Mouse (Mus musculus): ENCODE measurements at regions not wholly inside any gene's neighbourhood (a gene's known extent, or its start where the extent isn't known, plus 50 kb on each side); places are given as distances from the start of the nearest gene placed in this dataset.

GRCm38 (mm10) chr2:45205211-45205610, 88.0 kb upstream of the Zeb2 start:
- Histone ChIP-seq H3K79me2 (ENCODE audit: control insufficient read depth, insufficient read depth, low read length, poor library complexity) (no peaks in the 10 kb centered on the region), H3K27ac (ENCODE audit: control insufficient read depth, low read depth, low read length) (no peak overlapping the region), H3K4me3 (ENCODE audit: control insufficient read depth in 1 of 2, insufficient read depth in 1 of 2, low read depth in 2 of 2, low read length in 2 of 2) (no peak overlapping the region), H3K27me3 (ENCODE audit: control insufficient read depth in 1 of 2, insufficient read depth in 2 of 2, low read length in 2 of 2) (no peaks in the 10 kb centered on the region), H3K9me3 (replicated peaks; ENCODE audit: insufficient read depth, low read length) (no peaks in the 10 kb centered on the region), H3K9ac (ENCODE audit: control insufficient read depth, low read depth, low read length, poor library complexity, severe bottlenecking) (no peak overlapping the region), H3K4me1 (ENCODE audit: control insufficient read depth in 1 of 2, insufficient read depth in 2 of 2, low read length in 2 of 2) (no peaks in the 10 kb centered on the region), H3K36me3 (ENCODE audit: control insufficient read depth in 1 of 2, insufficient read depth in 2 of 2, low read length in 2 of 2) (no peaks in the 10 kb centered on the region)
- TF ChIP-seq POLR2AphosphoS2 (IDR thresholded peaks at IDR 0.05; ENCODE audit: low read length) (no peak), CTCF (IDR thresholded peaks at IDR 0.05 in 2 of 3, conservative IDR thresholded peaks at IDR 0.05 in 1 of 3; ENCODE audit: control insufficient read depth in 1 of 3, insufficient read depth in 1 of 3, low read depth in 2 of 3, low read length in 3 of 3, poor library complexity in 1 of 3, severe bottlenecking in 1 of 3) (no peak), ZKSCAN1 (IDR thresholded peaks at IDR 0.05; ENCODE audit: low read depth, low read length) (no peak), SMC3 (IDR thresholded peaks at IDR 0.05; ENCODE audit: low read depth, low read length) (no peak), RCOR1 (IDR thresholded peaks at IDR 0.05; ENCODE audit: low read depth, low read length) (no peak), USF1 (IDR thresholded peaks at IDR 0.05; ENCODE audit: low read depth, low read length) (no peak), NRF1 (IDR thresholded peaks at IDR 0.05; ENCODE audit: insufficient read depth, low read depth, low read length, poor library complexity, severe bottlenecking) (no peak), RAD21 (IDR thresholded peaks at IDR 0.05; ENCODE audit: low read depth, low read length) (no peak), UBTF (IDR thresholded peaks at IDR 0.05; ENCODE audit: borderline replicate concordance, insufficient read depth, low read depth, low read length) (no peak)
- DNase-seq (ENCODE audit: low read depth, low spot score): no peak

DNA sequence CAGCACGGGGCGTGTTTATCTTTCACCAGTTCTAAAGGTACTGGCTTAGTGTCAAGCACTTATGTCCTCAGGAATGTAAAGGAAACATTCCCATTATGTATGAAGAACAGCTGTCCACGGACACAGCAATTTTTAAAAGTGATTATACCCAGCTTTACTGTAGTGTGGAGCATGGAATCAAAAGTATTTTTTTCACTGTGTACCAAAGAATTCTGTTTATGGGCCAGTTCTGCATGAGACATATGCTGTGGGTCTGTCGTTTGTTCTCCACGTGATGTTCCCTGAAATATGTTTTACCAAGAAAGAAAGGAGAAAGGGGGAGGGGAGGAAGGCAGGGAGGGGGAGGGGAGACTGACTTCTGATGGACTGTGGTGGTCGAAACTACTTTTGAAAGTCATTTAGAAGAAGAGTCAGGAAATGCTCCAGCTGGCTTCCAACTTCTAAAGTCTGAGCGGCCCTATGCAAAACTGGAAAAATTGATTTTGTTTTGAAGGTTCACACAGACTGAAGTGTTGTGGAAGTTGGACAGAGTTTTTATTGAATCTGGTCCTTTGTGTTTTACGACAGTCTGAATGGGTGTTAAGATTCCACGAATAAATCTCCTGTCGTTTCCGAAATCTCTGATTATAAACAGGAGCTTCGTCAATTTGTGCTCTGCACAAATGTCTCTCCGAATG, 80.9 kb upstream of the Zeb2 start:
- no peaks in the 10 kb centered on the region for H3K27me3 ChIP-seq (ENCODE audit: control insufficient read depth in 1 of 2, insufficient read depth in 2 of 2, low read length in 2 of 2)
- H3K9me3 ChIP-seq (replicated peaks; ENCODE audit: insufficient read depth, low read length): no peaks in the 10 kb centered on the region
- no peak overlapping the region for H3K4me3 ChIP-seq (ENCODE audit: control insufficient read depth in 1 of 2, insufficient read depth in 1 of 2, low read depth in 2 of 2, low read length in 2 of 2)
- TF ChIP-seq ZNF384 (IDR thresholded peaks at IDR 0.05; ENCODE audit: low read depth, low read length) (no peak), BHLHE40 (IDR thresholded peaks at IDR 0.05; ENCODE audit: borderline replicate concordance, low read depth, low read length) (no peak), NELFE (IDR thresholded peaks at IDR 0.05; ENCODE audit: low read depth, low read length) (no peak), MAFK (IDR thresholded peaks at IDR 0.05; ENCODE audit: borderline replicate concordance, low read depth, low read length) (no peak), MYB (IDR thresholded peaks at IDR 0.05; ENCODE audit: low read depth, low read length) (no peak), ETS1 (IDR thresholded peaks at IDR 0.05; ENCODE audit: low read depth, low read length) (no peak), JUND (IDR thresholded peaks at IDR 0.05; ENCODE audit: low read depth, low read length) (no peak), POLR2AphosphoS5 (IDR thresholded peaks at IDR 0.05; ENCODE audit: borderline replicate concordance, low read depth, low read length) (no peak), KAT2A (conservative IDR thresholded peaks at IDR 0.05; ENCODE audit: low read depth, low read length) (no peak)
- no peaks in the 10 kb centered on the region for H3K79me2 ChIP-seq (ENCODE audit: control insufficient read depth, insufficient read depth, low read length, poor library complexity)
- peaks cover 0 to 7% of the 10 kb centered on the region in 2 experiments; a peak in 2 of 4 replicates for H3K36me3 ChIP-seq (ENCODE audit: control insufficient read depth in 1 of 2, insufficient read depth in 2 of 2, low read length in 2 of 2)
- 0 out of 2 replicates have a peak overlapping the region, but pooled peaks have one; percentile 19 for H3K27ac ChIP-seq (ENCODE audit: control insufficient read depth, low read depth, low read length)
- peaks cover 5 to 7% of the 10 kb centered on the region in 2 experiments; a peak in 3 of 4 replicates for H3K4me1 ChIP-seq (ENCODE audit: control insufficient read depth in 1 of 2, insufficient read depth in 2 of 2, low read length in 2 of 2)
- DNase-seq (ENCODE audit: low read depth, low spot score): no peak
- H3K9ac ChIP-seq (ENCODE audit: control insufficient read depth, low read depth, low read length, poor library complexity, severe bottlenecking): no peak overlapping the region; the same call in 1 of the 2 replicates
